Mouse (Mus musculus) CH12.LX (cell line): ENCODE results near the gene Cidec.

Experiments
- CTCF ChIP-seq, 2 experiments: IDR thresholded peaks in 1 of 2; conservative IDR thresholded peaks in 1 of 2; 2 replicates each; pipeline ENCODE4 v1.5.1; 2011 to 2012; ENCODE audit warnings: low read depth in 2 of 2, low read length in 2 of 2, improper control_type of control experiment in 1 of 2, inconsistent platforms in 1 of 2, mild to moderate bottlenecking in 1 of 2, moderate library complexity in 1 of 2
- EP300 ChIP-seq: IDR thresholded peaks from 2 replicates; pipeline ENCODE4 v1.6.1; 2011; ENCODE audit warnings: low read length, improper control_type of control experiment
- KAT2A ChIP-seq: IDR thresholded peaks from 2 replicates; pipeline ENCODE4 v1.6.1; 2012; ENCODE audit warnings: low read length, improper control_type of control experiment, inconsistent platforms; ENCODE audit not compliant: insufficient replicate concordance
- MAX ChIP-seq: IDR thresholded peaks from 2 replicates; pipeline ENCODE4 v1.6.1; 2011; ENCODE audit warnings: low read length, improper control_type of control experiment
- MYC ChIP-seq: IDR thresholded peaks from 2 replicates; pipeline ENCODE4 v1.6.1; 2011; ENCODE audit warnings: low read depth, mild to moderate bottlenecking, improper control_type of control experiment, low read length
- POLR2A ChIP-seq: IDR thresholded peaks from 2 replicates; pipeline ENCODE4 v1.6.1; 2011; ENCODE audit warnings: low read depth, mild to moderate bottlenecking, improper control_type of control experiment, low read length
- RAD21 ChIP-seq: IDR thresholded peaks from 2 replicates; pipeline ENCODE4 v1.6.1; 2011; ENCODE audit warnings: low read depth, mild to moderate bottlenecking, low read length, improper control_type of control experiment, moderate library complexity
- TCF12 ChIP-seq: IDR thresholded peaks from 2 replicates; pipeline ENCODE4 v1.6.1; 2014; ENCODE audit warnings: low read depth, mild to moderate bottlenecking, inconsistent platforms, low read length, improper control_type of control experiment
- ZC3H11A ChIP-seq: IDR thresholded peaks from 2 replicates; pipeline ENCODE4 v1.6.1; 2012; ENCODE audit warnings: low read depth, mild to moderate bottlenecking, inconsistent platforms, low read length, improper control_type of control experiment

DNA sequence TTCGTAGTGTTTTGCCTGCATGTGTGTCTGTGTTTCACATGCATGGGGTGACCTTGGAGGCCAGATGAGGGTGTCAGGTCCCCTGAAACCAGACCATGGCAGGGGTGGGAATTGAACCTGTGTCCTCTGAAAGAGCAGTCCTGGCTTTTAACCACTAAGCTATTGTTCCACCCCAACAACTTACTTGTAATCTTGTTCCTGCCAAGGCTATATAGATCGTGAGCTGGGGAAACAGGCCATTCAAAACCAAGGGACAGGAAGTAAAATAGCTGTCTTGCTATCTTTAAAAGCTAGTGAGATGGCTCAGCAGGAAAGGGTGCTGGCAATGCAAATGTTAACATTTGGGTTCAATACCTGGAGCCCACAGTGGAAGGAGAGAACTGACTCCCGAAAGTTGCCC is 5.6 kb downstream of the Cidec start:
- TF ChIP-seq MYC: no peak
- TF ChIP-seq EP300: no peak
- no peak for TF ChIP-seq ZC3H11A
- no peak for TF ChIP-seq TCF12
- TF ChIP-seq MAX: no peak
- TF ChIP-seq KAT2A: no peak
- TF ChIP-seq CTCF (conservative IDR thresholded peaks at IDR 0.05 in 1 of 2, IDR thresholded peaks at IDR 0.05 in 1 of 2; ENCODE audit: low read depth in 2 of 2, low read length in 2 of 2): no peak
- no peak for TF ChIP-seq POLR2A
- no peak for TF ChIP-seq RAD21
